Mouse (Mus musculus) liver, adult 2 months (tissue): ENCODE measurements around the gene Fam185a.

Experiments
- CTCF ChIP-seq: fragments of 200-500 bp; IDR thresholded peaks from 2 replicates; pipeline ENCODE4 v1.5.1; 2011; ENCODE audit warnings: low read depth, low read length, control low read depth
- POLR2A ChIP-seq: fragments of 200-500 bp; IDR thresholded peaks from 2 replicates; pipeline ENCODE4 v1.6.1; 2011; ENCODE audit warnings: low read length, control low read depth; ENCODE audit not compliant: insufficient read depth; ENCODE audit errors: extremely low read depth

DNA sequence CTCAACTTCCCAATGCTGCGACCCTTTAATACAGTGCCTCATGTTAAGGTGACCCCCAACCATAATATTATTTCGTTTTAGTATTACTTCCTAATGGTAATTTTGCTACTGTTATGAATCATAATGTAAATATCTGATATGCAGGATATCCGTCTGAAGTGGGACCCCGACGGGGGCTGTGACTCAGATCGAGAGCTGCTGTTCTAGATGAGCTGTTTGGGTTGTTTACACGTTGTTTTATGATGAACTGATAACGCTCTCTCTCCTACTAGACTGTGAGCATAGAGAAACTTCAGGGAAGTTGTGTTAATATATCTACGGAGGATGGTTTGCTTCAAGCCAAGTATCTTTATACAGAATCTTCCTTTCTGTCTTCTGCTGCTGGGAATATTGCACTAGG lies 13.7 kb downstream of the Fam185a start:
- TF ChIP-seq CTCF (no peak), POLR2A (no peak)
